Mouse (Mus musculus) spleen, adult 2 months (tissue): Measurements from ENCODE around the gene Kif12. TPM values are rescaled to one million over a fixed set of nuclear protein-coding genes. Genes with fewer than 3 reads are reported as not detected.

ENCODE experiments used
- DNase-seq, 2 experiments: peaks; one replicate each; pipeline versions ENCODE4 v3.0.0 to v3.0.0-alpha.2; 2012 to 2021; ENCODE audit warnings: low spot score in 2 of 2, low read depth in 1 of 2
- H3K27ac ChIP-seq: fragments of 200-500 bp; 2 replicates; pipeline ENCODE4 v1.5.1; 2012; ENCODE audit warnings: low read length, inconsistent platforms; ENCODE audit not compliant: insufficient read depth
- H3K27me3 ChIP-seq: fragments of 200-500 bp; 2 replicates; pipeline ENCODE4 v1.6.1; 2012; ENCODE audit warnings: mild to moderate bottlenecking, moderate library complexity, low read length, inconsistent platforms; ENCODE audit not compliant: control insufficient read depth, insufficient read depth
- H3K36me3 ChIP-seq: fragments of 200-500 bp; 2 replicates; pipeline ENCODE4 v1.6.1; 2012; ENCODE audit warnings: mild to moderate bottlenecking, low read length, inconsistent platforms; ENCODE audit not compliant: control insufficient read depth, insufficient read depth
- H3K4me1 ChIP-seq: fragments of 200-500 bp; 2 replicates; pipeline ENCODE4 v1.6.1; 2011; ENCODE audit warnings: inconsistent platforms; ENCODE audit not compliant: control insufficient read depth, insufficient read depth, insufficient read length
- H3K4me3 ChIP-seq: fragments of 200-500 bp; 2 replicates; pipeline ENCODE4 v1.5.1; 2011; ENCODE audit warnings: mild to moderate bottlenecking, inconsistent platforms; ENCODE audit not compliant: insufficient read depth, insufficient read length; ENCODE audit errors: extremely low read depth
- CTCF ChIP-seq: fragments of 200-500 bp; IDR thresholded peaks from 2 replicates; pipeline ENCODE4 v1.5.1; 2011; ENCODE audit warnings: mild to moderate bottlenecking, inconsistent platforms; ENCODE audit not compliant: insufficient read depth, insufficient read length, insufficient replicate concordance; ENCODE audit errors: extremely low read depth
- POLR2A ChIP-seq: fragments of 200-500 bp; IDR thresholded peaks from 2 replicates; pipeline ENCODE4 v1.6.1; 2011; ENCODE audit warnings: low read depth, low read length, inconsistent platforms
- WGBS: fragments of 180-500 bp; shearing (Covaris S2); methylation state at CpG from one replicate; pipeline ENCODE4 v1.1.7; 2018; 5-methylcytosine and 5-hydroxymethylcytosine counted together
- polyA plus RNA-seq: library from polyadenylated mRNA; depleted of rRNA; stranded (reverse); fragments of >200 nt; gene quantifications from 2 replicates; pipeline ENCODE4 v1.2.3, GENCODE M21; 2012

Kif12 gene
- polyA plus RNA-seq, 1 experiment, result 0.18 TPM

GRCm38 (mm10) chr4:63215993-63216531 is 44.1 kb upstream of the Kif12 start:
- peak in 1 of 2 experiments; percentile 38 for DNase-seq
- TF ChIP-seq CTCF (0 out of 2 replicates have a peak, but pooled peaks have one; percentile 15), POLR2A (no peak)
- no peak overlapping the region for H3K27ac ChIP-seq

GRCm38 (mm10) chr4:63215185-63215992 is 43.5 kb upstream of the Kif12 start:
- TF ChIP-seq CTCF (peak; percentile 91), POLR2A (no peak)
- H3K4me1 ChIP-seq, result peaks cover 7% of the 10 kb centered on the region
- WGBS, result under 1% methylated on average over 69 of the region's 71 CpGs
- H3K27ac ChIP-seq, result no peak overlapping the region
- peak overlapping the region; percentile 64 for H3K4me3 ChIP-seq
- no peaks in the 10 kb centered on the region for H3K36me3 ChIP-seq
- peaks cover 10% of the 10 kb centered on the region for H3K27me3 ChIP-seq
- peak; percentile 21 to 73 for DNase-seq

More at GRCm38 (mm10) chr4:63215993-63216531, 44.1 kb upstream of the Kif12 start:
- no peaks in the 10 kb centered on the region for H3K36me3 ChIP-seq
- peak overlapping the region; percentile 64 for H3K4me3 ChIP-seq
- WGBS, result 17% methylated on average over 24 of the region's 24 CpGs
- peaks cover 10% of the 10 kb centered on the region for H3K27me3 ChIP-seq
- peaks cover 7% of the 10 kb centered on the region for H3K4me1 ChIP-seq

- no peak for DNase-seq
- 1% methylated on average over 61 of the region's 61 CpGs for WGBS
- no peak within 1 kb of the TSS for H3K27ac ChIP-seq
- TF ChIP-seq CTCF (no peak), POLR2A (no peak)
- peak within 1 kb of the TSS; percentile 27; the same call in 1 of the 2 replicates for H3K4me3 ChIP-seq
- peaks cover 10% of the 10 kb centered on the region for H3K27me3 ChIP-seq
- H3K36me3 ChIP-seq, result no peaks in the 10 kb centered on the region
- H3K4me1 ChIP-seq, result peaks cover 7% of the 10 kb centered on the region
Observed at GRCm38 (mm10) chr4:63213907-63214621, 42.1 kb upstream of the Kif12 start, which contains the start of gene Col27a1. Col27a1 (plus strand) TSS chr4:63214004.

- WGBS, result 14% methylated on average over 7 of the region's 7 CpGs
- Histone ChIP-seq H3K27ac (peak overlapping the region; percentile 71), H3K4me1 (peaks cover 18% of the 10 kb centered on the region), H3K27me3 (no peaks in the 10 kb centered on the region), H3K4me3 (no peak overlapping the region), H3K36me3 (no peaks in the 10 kb centered on the region)
- DNase-seq, result peak in 1 of 2 experiments; percentile 42
- TF ChIP-seq POLR2A, result no peak
- no peak for TF ChIP-seq CTCF
Observed at GRCm38 (mm10) chr4:63205583-63205982, 33.7 kb upstream of the Kif12 start.

- WGBS, result 86% methylated on average over 7 of the region's 7 CpGs
- Histone ChIP-seq H3K27me3 (no peaks in the 10 kb centered on the region), H3K4me1 (peaks cover 18% of the 10 kb centered on the region), H3K27ac (no peak overlapping the region), H3K36me3 (no peaks in the 10 kb centered on the region), H3K4me3 (no peak overlapping the region)
- no peak for TF ChIP-seq CTCF
- TF ChIP-seq POLR2A, result no peak
- no peak for DNase-seq
Observed at GRCm38 (mm10) chr4:63203874-63204273, 31.9 kb upstream of the Kif12 start.

- Histone ChIP-seq H3K27me3 (no peaks in the 10 kb centered on the region), H3K27ac (no peak overlapping the region), H3K4me3 (no peak overlapping the region), H3K36me3 (no peaks in the 10 kb centered on the region), H3K4me1 (no peaks in the 10 kb centered on the region)
- no peak for DNase-seq
- WGBS, result 87% methylated on average over 5 of the region's 5 CpGs
- TF ChIP-seq CTCF, result no peak
- no peak for TF ChIP-seq POLR2A
Observed at GRCm38 (mm10) chr4:63199366-63199765, 27.4 kb upstream of the Kif12 start.
